Mouse (Mus musculus): ENCODE data around the gene Scaf1.

GRCm38 (mm10) chr7:45060632-45061122 is 44.5 kb upstream of the Scaf1 start:
- TF ChIP-seq POLR2A (IDR thresholded peaks at IDR 0.05; ENCODE audit: low read depth, low read length) (no peak), CTCF (IDR thresholded peaks at IDR 0.05; ENCODE audit: extremely low read depth, insufficient read length, insufficient replicate concordance, low read depth, low read length) (no peak)
